Mouse (Mus musculus) lung, embryonic 15.5 days (tissue): ENCODE measurements at regions not wholly inside any gene's neighbourhood (a gene's known extent, or its start where the extent isn't known, plus 50 kb on each side); places are given as distances from the start of the nearest gene placed in this dataset.
"Not testable (repeated sequence)": the region's sequence is repeated elsewhere in the genome, so short reads cannot be mapped to it uniquely, and the experiment has no call there.

Source experiments
- ATAC-seq: fragments of 200-750 bp; cut with Nextera tagmentation; 2 replicates; pipeline ENCODE4 v1.8.0; 2017; ENCODE audit warnings: moderate number of reproducible peaks, borderline replicate concordance; ENCODE audit not compliant: low FRiP score, low TSS enrichment; ENCODE audit errors: extremely low read depth
- H3K27ac ChIP-seq: fragments of 300-500 bp; sonication (generic); 2 replicates; pipeline ENCODE4 v1.5.1; 2015; ENCODE audit warnings: moderate library complexity, mild to moderate bottlenecking, inconsistent platforms
- H3K27me3 ChIP-seq: fragments of 300-500 bp; sonication (generic); 2 replicates; pipeline ENCODE4 v1.6.1; 2015; ENCODE audit warnings: inconsistent platforms
- H3K36me3 ChIP-seq: fragments of 300-500 bp; sonication (generic); 2 replicates; pipeline ENCODE4 v1.6.1; 2015; ENCODE audit warnings: inconsistent platforms
- H3K4me1 ChIP-seq: fragments of 300-500 bp; sonication (generic); 2 replicates; pipeline ENCODE4 v1.6.1; 2015; ENCODE audit warnings: inconsistent platforms
- H3K4me2 ChIP-seq: fragments of 300-500 bp; sonication (generic); 2 replicates; pipeline ENCODE4 v1.6.1; 2015; ENCODE audit warnings: inconsistent platforms, mild to moderate bottlenecking, moderate library complexity
- H3K4me3 ChIP-seq: fragments of 300-500 bp; sonication (generic); 2 replicates; pipeline ENCODE4 v1.5.1; 2015; ENCODE audit warnings: mild to moderate bottlenecking, inconsistent platforms
- H3K9ac ChIP-seq: fragments of 300-500 bp; sonication (generic); 2 replicates; pipeline ENCODE4 v1.6.1; 2015; ENCODE audit warnings: inconsistent platforms
- H3K9me3 ChIP-seq: fragments of 300-500 bp; sonication (generic); 2 replicates; pipeline ENCODE4 v1.6.1; 2016; ENCODE audit warnings: inconsistent platforms
- WGBS: fragments of 180-500 bp; shearing (Covaris S2); methylation state at CpG from one replicate; pipeline ENCODE4 v1.1.7; 2015; 5-methylcytosine and 5-hydroxymethylcytosine counted together

DNA sequence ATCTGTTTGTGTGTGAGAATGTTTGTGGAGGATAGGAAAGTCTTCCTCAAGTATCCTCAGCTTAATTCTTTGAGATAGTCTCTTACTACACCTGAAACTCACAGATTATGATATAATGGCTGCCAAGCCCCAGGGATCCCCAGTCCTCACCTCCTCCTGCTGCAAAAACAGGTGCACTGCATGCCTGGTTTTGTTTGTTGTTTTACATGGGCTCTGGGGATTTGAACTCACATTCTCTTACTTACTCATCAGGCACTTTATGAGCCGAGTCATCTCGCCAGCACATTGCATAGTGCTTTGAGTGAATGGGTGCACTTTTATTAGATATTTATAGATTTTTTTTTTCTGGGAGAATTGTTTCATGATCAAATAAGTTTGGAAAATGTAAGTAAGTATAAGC is 56.3 kb downstream of the Mterf1b start:
- Histone ChIP-seq H3K27me3 (no peaks in the 10 kb centered on the region), H3K27ac (no peak overlapping the region), H3K9me3 (no peaks in the 10 kb centered on the region), H3K4me1 (no peaks in the 10 kb centered on the region), H3K9ac (no peak overlapping the region), H3K4me2 (no peak overlapping the region), H3K36me3 (no peaks in the 10 kb centered on the region), H3K4me3 (no peak overlapping the region)
- ATAC-seq: no peak
- WGBS: 88% methylated on average over 2 of the region's 2 CpGs

DNA sequence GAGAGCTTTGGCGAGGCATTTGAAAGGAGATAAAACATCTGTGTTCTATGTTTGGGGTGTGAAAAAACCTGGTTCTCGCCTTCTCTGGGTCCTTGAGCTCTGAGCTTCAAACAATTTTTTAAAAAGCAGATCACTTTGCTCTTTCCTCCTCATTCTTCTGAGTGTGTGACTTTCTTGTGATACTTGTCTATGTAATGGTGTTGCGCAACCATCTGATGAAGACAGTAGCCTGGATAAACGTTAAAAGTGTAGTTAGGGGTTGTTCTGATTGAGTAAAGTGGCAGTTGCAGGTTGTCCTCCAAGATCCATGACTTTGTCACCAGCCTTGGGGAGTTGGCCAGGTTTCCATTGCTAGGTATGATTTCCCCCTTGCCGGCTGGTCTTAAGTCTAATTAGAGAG is 62.1 kb downstream of the Mterf1b start:
- ATAC-seq, H3K4me2 ChIP-seq, H3K36me3 ChIP-seq, H3K9ac ChIP-seq, H3K27ac ChIP-seq, H3K27me3 ChIP-seq, H3K4me1 ChIP-seq, H3K4me3 ChIP-seq, H3K9me3 ChIP-seq: not testable (repeated sequence)
- 79% methylated on average over 5 of the region's 5 CpGs for WGBS

DNA sequence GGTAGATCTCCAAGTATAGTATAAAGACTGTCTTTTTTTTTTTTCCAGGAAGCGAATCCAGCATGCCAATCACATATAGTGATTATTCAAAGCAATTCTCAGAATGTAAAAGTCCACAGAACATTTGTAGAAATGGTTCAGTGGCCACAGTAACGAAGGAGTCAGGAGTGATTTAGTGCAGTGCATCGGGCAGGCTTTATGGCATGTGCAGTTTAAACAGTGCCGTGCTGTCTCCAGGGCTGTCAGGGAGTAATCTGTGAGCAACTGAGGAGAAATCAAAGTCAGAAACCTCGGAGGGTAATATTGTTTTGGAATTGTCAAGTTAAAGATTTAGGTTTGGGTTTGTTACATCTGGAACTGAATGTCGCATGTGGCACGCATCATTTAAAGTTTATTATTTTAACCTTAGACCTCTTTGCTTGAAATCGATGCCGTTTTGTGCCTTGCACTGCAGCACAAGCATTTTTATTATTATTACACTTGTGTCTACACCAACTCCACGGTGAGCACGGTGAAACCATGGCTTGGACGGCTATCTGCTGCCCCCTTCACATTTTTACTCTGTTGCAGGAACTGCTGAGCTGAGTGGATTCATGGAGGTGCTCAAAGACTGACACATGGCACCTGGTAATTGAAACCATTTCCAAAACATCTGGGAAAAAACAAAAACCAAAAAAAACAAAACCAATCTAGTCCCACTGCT is 65.0 kb downstream of the Mterf1b start:
- no peaks in the 10 kb centered on the region for H3K4me1 ChIP-seq
- H3K9me3 ChIP-seq: no peaks in the 10 kb centered on the region
- H3K27ac ChIP-seq: no peak overlapping the region
- no peaks in the 10 kb centered on the region for H3K27me3 ChIP-seq
- no peak overlapping the region for H3K4me2 ChIP-seq
- H3K4me3 ChIP-seq: no peak overlapping the region
- WGBS: 46% methylated on average over 12 of the region's 12 CpGs
- no peak overlapping the region for H3K9ac ChIP-seq
- ATAC-seq: no peak
- H3K36me3 ChIP-seq: no peaks in the 10 kb centered on the region

DNA sequence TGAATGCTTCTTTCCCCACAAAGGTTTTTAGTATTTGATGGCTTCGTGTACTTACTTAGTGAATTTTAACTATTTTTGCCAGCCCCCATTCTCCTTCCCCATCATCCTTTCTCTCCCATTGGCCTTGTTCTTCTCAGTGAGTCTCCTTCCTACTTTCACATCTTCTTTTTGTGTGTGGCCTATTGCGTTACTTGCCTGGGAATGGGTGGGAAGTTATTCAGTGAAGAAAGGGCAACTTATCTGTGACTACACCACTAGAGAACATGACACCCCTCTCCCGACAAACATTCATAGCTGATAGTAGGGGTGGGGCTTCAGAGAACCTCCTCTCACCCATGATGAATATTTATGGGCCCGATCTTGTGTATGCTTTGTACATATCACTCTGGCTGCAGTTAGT is 67.1 kb downstream of the Mterf1b start:
- H3K4me1 ChIP-seq: no peaks in the 10 kb centered on the region
- H3K4me3 ChIP-seq: no peak overlapping the region
- WGBS: 79% methylated on average over 4 of the region's 4 CpGs
- no peak overlapping the region for H3K9ac ChIP-seq
- H3K27me3 ChIP-seq: no peaks in the 10 kb centered on the region
- H3K36me3 ChIP-seq: no peaks in the 10 kb centered on the region
- ATAC-seq: no peak
- H3K4me2 ChIP-seq: no peak overlapping the region
- no peaks in the 10 kb centered on the region for H3K9me3 ChIP-seq
- no peak overlapping the region for H3K27ac ChIP-seq

DNA sequence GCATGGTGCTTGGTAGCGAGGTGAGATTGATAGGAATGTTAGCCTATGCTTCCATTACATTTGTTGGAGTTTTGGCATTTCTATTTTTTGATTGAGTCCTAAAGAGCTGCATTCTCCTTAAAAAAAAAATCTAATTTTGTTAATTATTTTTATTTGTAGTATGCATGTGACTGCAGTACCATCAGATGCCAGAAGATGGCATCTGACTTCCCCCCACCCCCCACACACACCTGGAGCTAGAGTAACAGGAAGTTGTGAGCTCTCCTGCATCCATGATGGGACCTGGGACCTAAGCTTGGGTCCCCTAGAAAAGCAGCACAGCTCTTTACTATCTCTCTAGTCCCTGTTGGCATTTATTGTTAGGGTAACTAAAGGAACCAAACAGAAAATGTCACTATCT is 70.5 kb downstream of the Mterf1b start:
- H3K4me3 ChIP-seq: no peak overlapping the region
- ATAC-seq: no peak
- WGBS: 93% methylated on average over 1 of the region's 1 CpGs
- no peaks in the 10 kb centered on the region for H3K36me3 ChIP-seq
- no peaks in the 10 kb centered on the region for H3K9me3 ChIP-seq
- no peak overlapping the region for H3K4me2 ChIP-seq
- no peaks in the 10 kb centered on the region for H3K27me3 ChIP-seq
- no peaks in the 10 kb centered on the region for H3K4me1 ChIP-seq
- no peak overlapping the region for H3K9ac ChIP-seq
- H3K27ac ChIP-seq: no peak overlapping the region

DNA sequence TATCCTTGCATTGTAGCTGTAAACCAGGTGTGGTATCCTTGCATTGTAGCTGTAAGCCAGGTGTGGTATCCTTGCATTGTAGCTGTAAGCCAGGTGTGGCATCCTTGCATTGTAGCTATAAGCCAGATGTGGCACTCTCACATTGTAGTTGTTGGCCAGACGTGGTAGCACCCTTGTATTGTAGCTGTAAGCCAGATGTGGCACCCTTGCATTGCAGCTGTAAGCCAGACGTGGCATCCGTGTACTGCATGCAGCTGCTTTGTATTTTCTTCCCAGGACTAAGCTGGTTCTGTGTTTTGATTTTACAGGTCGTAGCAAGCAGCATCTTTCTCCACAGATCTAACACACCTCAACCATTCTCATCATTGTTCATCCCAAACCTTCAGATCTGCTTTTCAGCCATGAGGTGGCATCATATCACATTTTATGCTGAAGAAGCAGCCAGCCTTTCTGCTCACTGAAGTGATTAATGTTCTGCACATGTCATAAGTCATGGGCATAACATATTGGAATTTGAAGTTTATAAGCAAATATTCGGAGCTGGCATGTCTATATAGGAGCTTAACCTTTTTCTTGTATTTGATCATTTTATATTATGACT is 71.5 kb downstream of the Mterf1b start:
- Histone ChIP-seq H3K36me3 (no peaks in the 10 kb centered on the region), H3K4me1 (no peaks in the 10 kb centered on the region)
- WGBS: 63% methylated on average over 5 of the region's 5 CpGs

DNA sequence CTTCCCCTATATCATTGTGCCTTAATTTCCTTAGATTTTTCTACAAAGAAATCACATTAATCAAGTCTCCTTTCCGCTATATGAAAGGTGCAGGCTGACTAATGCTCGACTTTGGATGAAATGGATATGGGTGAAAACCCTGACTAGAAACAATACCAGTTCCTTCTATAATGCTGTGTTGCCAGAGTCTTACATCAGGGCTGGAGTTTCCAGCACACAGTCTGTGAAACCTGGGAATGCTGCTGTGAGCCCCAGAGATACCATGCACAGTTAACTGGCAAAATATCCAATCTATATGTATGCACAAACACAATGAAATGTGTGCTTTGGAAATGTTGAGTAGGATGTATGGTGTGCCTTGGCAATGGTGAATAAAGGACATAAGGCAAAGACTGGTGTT is 75.5 kb downstream of the Mterf1b start:
- no peak overlapping the region for H3K4me2 ChIP-seq
- ATAC-seq: no peak
- no peaks in the 10 kb centered on the region for H3K4me1 ChIP-seq
- H3K9ac ChIP-seq: no peak overlapping the region
- H3K9me3 ChIP-seq: no peaks in the 10 kb centered on the region
- 65% methylated on average over 2 of the region's 2 CpGs for WGBS
- no peak overlapping the region for H3K27ac ChIP-seq
- no peaks in the 10 kb centered on the region for H3K27me3 ChIP-seq
- H3K36me3 ChIP-seq: no peaks in the 10 kb centered on the region
- H3K4me3 ChIP-seq: no peak overlapping the region

More for the DNA sequence above, 71.5 kb downstream of the Mterf1b start:
- Histone ChIP-seq H3K9me3 (no peaks in the 10 kb centered on the region), H3K27ac (no peak overlapping the region), H3K4me3 (no peak overlapping the region), H3K9ac (no peak overlapping the region), H3K27me3 (no peaks in the 10 kb centered on the region), H3K4me2 (no peak overlapping the region)
- no peak for ATAC-seq

DNA sequence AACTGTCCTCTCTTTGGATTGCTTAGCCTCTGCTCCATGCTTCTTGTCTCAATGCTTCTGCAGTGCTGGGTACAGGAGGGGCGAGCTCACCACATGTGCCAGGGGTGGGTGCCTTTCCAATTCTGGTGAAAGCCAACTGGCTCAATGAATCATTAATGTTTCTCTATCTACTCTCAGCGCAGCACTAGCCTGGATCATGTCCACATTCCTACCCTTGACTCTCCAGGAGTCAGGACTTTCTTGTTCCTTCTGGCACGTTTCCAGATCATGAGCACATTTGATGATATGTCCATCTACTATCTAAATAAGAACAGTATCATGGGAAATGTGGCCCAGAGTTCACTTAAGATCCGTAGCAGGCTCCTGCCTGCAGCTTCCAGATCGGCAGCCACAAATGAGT is 80.8 kb downstream of the Mterf1b start:
- 0 out of 2 replicates have a peak, but pooled peaks have one; percentile 23 for ATAC-seq
- Histone ChIP-seq H3K27ac (no peak overlapping the region), H3K4me2 (no peak overlapping the region), H3K4me3 (no peak overlapping the region), H3K27me3 (no peaks in the 10 kb centered on the region), H3K9ac (no peak overlapping the region), H3K36me3 (no peaks in the 10 kb centered on the region), H3K4me1 (no peaks in the 10 kb centered on the region), H3K9me3 (no peaks in the 10 kb centered on the region)
- WGBS: 40% methylated on average over 5 of the region's 5 CpGs

DNA sequence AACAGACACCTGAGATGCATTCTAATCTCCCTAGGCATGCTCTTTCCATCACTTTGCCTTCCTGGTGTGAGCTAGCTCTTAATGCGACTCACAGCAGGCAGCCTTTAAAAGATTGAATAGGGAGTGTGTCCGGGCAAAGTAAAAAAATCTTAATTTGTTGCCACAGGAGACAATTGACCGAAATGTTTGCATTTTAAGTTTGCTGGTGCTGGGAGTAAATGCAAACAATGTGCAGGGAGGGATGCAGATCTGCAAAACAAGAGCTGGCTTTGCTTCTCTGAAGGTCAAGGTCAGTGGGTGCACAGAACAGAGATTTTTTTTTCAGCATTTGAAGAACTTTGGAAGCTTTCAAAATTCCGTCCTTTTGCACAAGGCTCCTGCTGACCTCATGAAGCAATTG is 111.4 kb downstream of the Mterf1b start:
- Histone ChIP-seq H3K4me3 (no peak overlapping the region), H3K9me3 (no peaks in the 10 kb centered on the region), H3K9ac (no peak overlapping the region), H3K27ac (no peak overlapping the region), H3K4me2 (no peak overlapping the region), H3K36me3 (no peaks in the 10 kb centered on the region), H3K4me1 (no peaks in the 10 kb centered on the region), H3K27me3 (no peaks in the 10 kb centered on the region)
- no peak for ATAC-seq
- 39% methylated on average over 4 of the region's 4 CpGs for WGBS

DNA sequence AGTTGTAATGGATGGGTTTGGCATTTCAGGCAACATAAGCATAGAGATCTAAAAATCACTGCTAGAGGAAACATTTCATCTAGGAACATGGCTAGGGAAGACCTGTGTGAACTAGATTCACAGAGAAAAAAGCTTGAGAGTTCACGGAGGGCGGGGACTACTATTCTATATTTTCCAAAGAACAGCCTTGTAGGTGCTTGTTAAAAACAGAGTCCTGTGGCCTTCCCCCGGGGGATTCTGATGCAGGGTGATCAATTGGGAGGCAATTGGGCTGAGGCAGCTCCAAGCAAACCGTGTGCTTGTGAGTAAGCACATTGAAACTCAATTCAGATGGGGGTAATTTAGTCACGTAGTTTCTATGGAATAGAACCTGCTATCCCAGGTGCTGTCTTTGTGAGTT is 112.0 kb downstream of the Mterf1b start:
- H3K4me3 ChIP-seq: no peak overlapping the region
- no peaks in the 10 kb centered on the region for H3K27me3 ChIP-seq
- H3K9ac ChIP-seq: no peak overlapping the region
- 74% methylated on average over 5 of the region's 5 CpGs for WGBS
- H3K9me3 ChIP-seq: no peaks in the 10 kb centered on the region
- H3K4me1 ChIP-seq: no peaks in the 10 kb centered on the region
- no peak for ATAC-seq
- H3K36me3 ChIP-seq: no peaks in the 10 kb centered on the region
- no peak overlapping the region for H3K27ac ChIP-seq
- H3K4me2 ChIP-seq: no peak overlapping the region

DNA sequence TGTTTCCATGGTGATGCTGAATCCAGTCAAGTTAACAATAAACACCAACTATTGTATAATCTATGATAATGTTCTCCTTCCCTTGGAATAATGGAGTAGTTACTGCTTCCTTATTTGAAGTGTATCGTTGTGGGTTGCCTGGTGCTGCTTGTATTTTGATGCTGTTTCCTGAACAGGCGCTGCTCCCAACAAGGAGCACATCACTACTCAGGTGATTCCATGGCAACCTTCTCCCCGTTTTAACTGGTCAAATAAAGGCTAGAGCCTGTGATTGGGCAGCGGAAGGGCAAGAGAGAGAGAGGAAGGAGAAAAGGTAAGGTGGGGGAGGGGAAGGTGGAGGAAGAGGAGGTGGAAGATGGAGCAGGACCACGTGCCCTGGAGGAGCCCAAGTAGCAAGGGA is 116.3 kb downstream of the Mterf1b start:
- Histone ChIP-seq H3K9me3 (no peaks in the 10 kb centered on the region), H3K36me3 (no peaks in the 10 kb centered on the region), H3K27ac (no peak overlapping the region), H3K4me2 (no peak overlapping the region), H3K4me1 (peaks cover 8% of the 10 kb centered on the region; the same call in 1 of the 2 replicates), H3K9ac (no peak overlapping the region), H3K27me3 (no peaks in the 10 kb centered on the region), H3K4me3 (no peak overlapping the region)
- 67% methylated on average over 5 of the region's 5 CpGs for WGBS
- no peak for ATAC-seq

DNA sequence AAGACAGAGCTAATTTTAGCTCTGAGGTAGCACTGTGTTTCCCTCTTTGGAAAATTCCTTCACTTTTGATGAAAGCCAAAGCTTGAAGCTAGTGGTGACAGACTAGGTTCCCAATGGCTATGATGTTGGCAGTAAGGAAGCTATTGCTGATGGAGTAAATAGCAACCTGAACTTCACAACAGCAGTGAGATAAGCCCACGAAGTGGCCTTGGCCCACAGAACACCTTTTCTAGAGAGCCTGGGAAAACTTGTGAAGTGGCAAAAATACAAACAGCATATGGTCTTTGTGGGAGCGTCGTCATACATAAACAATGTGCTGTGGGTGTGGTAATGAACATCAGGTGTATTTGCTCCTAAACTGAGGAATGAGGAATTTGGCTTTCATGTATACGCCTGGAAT is 119.0 kb downstream of the Mterf1b start:
- no peak overlapping the region for H3K4me2 ChIP-seq
- no peaks in the 10 kb centered on the region for H3K9me3 ChIP-seq
- 63% methylated on average over 4 of the region's 4 CpGs for WGBS
- H3K4me3 ChIP-seq: no peak overlapping the region
- no peaks in the 10 kb centered on the region for H3K27me3 ChIP-seq
- ATAC-seq: no peak
- H3K36me3 ChIP-seq: no peaks in the 10 kb centered on the region
- H3K4me1 ChIP-seq: peaks cover 8% of the 10 kb centered on the region; the same call in 1 of the 2 replicates
- H3K27ac ChIP-seq: no peak overlapping the region
- H3K9ac ChIP-seq: no peak overlapping the region
